Mouse (Mus musculus) G1E (cell line): ENCODE results near the gene Rab3b.

Experiments used
- CTCF ChIP-seq: IDR thresholded peaks from 2 replicates; pipeline ENCODE4 v1.5.1; 2012; ENCODE audit warnings: low read depth, low read length, inconsistent platforms, mixed read lengths
- GATA1 ChIP-seq: IDR thresholded peaks from 2 replicates; pipeline ENCODE4 v1.6.1; 2012; ENCODE audit warnings: borderline replicate concordance, low read length, inconsistent platforms, mixed read lengths
- TAL1 ChIP-seq: conservative IDR thresholded peaks from 2 replicates; pipeline ENCODE4 v1.6.1; 2012; ENCODE audit warnings: low read depth, low read length, inconsistent platforms, mixed read lengths

GRCm38 (mm10) chr4:108937848-108938771, 59.2 kb downstream of the Rab3b start:
- TF ChIP-seq CTCF = no peak
- no peak for TF ChIP-seq GATA1
- TF ChIP-seq TAL1 = no peak
